Mouse (Mus musculus) subcutaneous adipose tissue, adult 2 months (tissue): ENCODE measurements around the gene Khdc4. TPM values are rescaled to one million over a fixed set of nuclear protein-coding genes. Genes with fewer than 3 reads are reported as not detected.

Source experiments
- polyA plus RNA-seq: library from polyadenylated mRNA; depleted of rRNA; stranded (reverse); fragments of >200 nt; gene quantifications from 2 replicates; pipeline ENCODE4 v1.2.3, GENCODE M21; 2012; ENCODE audit warnings: low replicate concordance; rRNA removed

The Khdc4 gene
- 54.5 and 72.5 TPM in 2 replicates for polyA plus RNA-seq

DNA sequence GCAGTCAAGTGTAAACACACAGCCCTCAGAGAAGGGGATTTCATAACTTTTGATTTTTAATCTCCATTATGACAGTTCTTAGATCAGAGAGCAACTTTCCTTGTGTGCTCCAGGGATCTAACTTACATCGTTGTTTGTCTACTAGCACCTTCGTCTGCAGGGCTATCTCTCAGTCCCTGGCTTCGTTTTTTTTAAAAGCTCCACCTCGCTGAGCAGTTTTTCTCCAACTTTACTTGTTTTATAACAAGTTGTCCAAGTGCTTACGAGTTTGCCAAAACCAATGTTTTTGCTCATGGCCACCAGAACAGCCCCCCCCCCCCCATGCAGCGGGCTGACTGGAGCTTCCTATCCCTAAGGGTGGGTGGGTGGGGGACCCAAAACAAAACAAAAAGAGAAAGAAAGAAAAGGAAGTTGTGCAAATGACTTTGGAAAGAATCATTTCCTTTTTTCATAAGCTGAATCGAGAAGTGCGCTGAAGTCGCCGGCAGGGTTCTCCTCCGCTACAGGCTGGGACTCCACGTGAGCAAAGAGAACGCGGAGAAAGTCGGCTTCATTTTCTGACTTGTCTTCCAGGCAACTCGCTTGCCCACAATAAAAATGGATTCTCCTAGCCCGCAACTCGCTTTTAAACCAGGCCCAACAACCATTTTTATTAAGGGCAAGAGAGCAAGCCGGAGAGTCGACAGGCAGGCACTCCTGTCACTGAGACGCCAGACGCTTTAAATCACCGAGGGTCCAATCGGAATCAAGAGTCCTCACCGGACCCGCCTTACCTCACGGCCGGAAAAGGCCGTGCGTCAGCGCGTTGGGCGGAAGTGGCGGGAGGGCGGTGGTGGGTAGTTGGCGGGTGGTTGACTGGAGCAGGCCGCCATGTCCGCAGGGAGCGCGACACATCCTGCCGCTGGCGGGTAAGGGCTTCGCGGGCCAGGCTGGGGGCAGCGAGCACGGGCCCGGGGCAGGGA lies at the start of gene Khdc4:
Gene Khdc4, plus strand, starts transcription at position 824 of the 962 bp plus-strand sequence.

GRCm38 (mm10) chr3:88652846-88653515 lies 32.6 kb upstream of the Khdc4 start, which contains the start of gene Rxfp4:
Gene Rxfp4 (minus strand): TSS chr3:88653142.

DNA sequence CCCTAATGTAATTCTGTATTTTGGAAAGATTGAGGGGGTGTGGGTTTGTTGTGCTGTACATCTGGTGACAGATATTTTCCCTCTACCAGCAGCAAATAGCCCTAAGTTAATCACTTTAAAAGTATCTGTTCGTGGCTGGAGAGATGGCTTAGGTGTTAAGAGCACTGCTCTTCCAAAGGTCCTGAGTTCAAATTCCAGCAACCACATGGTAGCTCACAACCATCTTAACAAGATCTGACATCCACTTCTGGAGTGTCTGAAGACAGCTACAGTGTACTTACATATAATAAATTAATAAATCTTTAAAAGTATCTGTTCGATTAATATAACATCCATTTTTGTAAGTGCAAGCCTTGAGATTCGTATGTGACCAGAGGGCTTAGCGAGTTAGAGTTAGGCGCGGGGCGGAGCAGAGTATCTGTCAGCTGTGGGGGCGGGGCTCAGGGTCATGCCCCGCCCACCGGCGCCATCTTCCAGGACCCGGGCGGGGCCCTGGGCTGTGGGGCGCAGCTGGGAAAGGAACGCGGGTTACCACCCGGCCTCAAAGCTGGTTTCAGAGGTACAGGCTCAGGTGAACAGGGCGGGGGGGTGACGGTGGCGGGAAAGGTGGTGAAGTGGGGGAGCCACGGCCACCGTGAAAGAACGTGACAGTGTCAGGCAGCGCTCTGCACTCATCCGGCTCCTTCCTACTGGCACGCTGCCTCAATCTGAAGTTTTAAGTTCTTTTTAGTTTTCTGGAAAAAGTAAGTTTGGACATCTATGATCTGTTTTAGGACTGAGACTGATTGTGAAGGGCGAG lies 31.0 kb downstream of the Khdc4 start, which contains the start of gene Rit1:
Gene Rit1, plus strand, starts transcription at position 440 of the 799 bp plus-strand sequence.

Other genes with a start within 250 kb of the Khdc4 start
- 51.9 and 53.4 TPM in 2 replicates for gene Sema4a, start 224.6 kb upstream of the Khdc4 start, polyA plus RNA-seq
- 140 and 285 TPM in 2 replicates for gene Lmna, start 175.8 kb upstream of the Khdc4 start, polyA plus RNA-seq
- 0.56 and 12.0 TPM in 2 replicates for gene Mex3a, start 153.4 kb upstream of the Khdc4 start, polyA plus RNA-seq
- gene Rab25, start 137.5 kb upstream of the Khdc4 start, polyA plus RNA-seq = 0.40 and 40.0 TPM in 2 replicates
- 148 and 176 TPM in 2 replicates for gene Lamtor2, start 132.7 kb upstream of the Khdc4 start, polyA plus RNA-seq
- 63.5 and 103 TPM in 2 replicates for gene Ubqln4, start 132.0 kb upstream of the Khdc4 start, polyA plus RNA-seq
- gene Ssr2, start 109.9 kb upstream of the Khdc4 start, polyA plus RNA-seq = 270 and 325 TPM in 2 replicates
- gene Arhgef2, start 79.8 kb upstream of the Khdc4 start, polyA plus RNA-seq = 76.8 and 130 TPM in 2 replicates
- gene Rxfp4, start 32.7 kb upstream of the Khdc4 start, polyA plus RNA-seq = not detected in 2 replicates
- 67.4 and 70.4 TPM in 2 replicates for gene Rit1, start 31.0 kb downstream of the Khdc4 start, polyA plus RNA-seq
- 8.3 and 20.2 TPM in 2 replicates for gene Syt11, start 89.4 kb downstream of the Khdc4 start, polyA plus RNA-seq
- gene Gon4l, start 149.4 kb downstream of the Khdc4 start, polyA plus RNA-seq = 12.1 and 20.0 TPM in 2 replicates
- 38.9 and 47.2 TPM in 2 replicates for gene Msto1, start 228.2 kb downstream of the Khdc4 start, polyA plus RNA-seq